Mouse (Mus musculus) liver, adult 2 months (tissue): ENCODE data around the gene Hecw2. TPM values are rescaled to one million over a fixed set of nuclear protein-coding genes. Genes with fewer than 3 reads are reported as not detected.

Experiments used
- DNase-seq: peaks from one replicate; pipeline ENCODE4 v3.0.0-alpha.2; 2011; ENCODE audit warnings: low read depth, low spot score; ENCODE audit errors: extremely low read depth
- H3K27ac ChIP-seq: fragments of 200-500 bp; replicated peaks from 2 replicates; pipeline ENCODE4 v1.5.1; 2012; ENCODE audit warnings: low read depth, mild to moderate bottlenecking, control low read depth, inconsistent platforms, low read length; ENCODE audit not compliant: insufficient read depth
- H3K27me3 ChIP-seq: fragments of 200-500 bp; 2 replicates; pipeline ENCODE4 v1.6.1; 2012; ENCODE audit warnings: mild to moderate bottlenecking, moderate library complexity, low read length, inconsistent platforms; ENCODE audit not compliant: control insufficient read depth, insufficient read depth
- H3K36me3 ChIP-seq: fragments of 200-500 bp; 2 replicates; pipeline ENCODE4 v1.6.1; 2012; ENCODE audit warnings: low read length, inconsistent platforms; ENCODE audit not compliant: control insufficient read depth, insufficient read depth
- H3K4me1 ChIP-seq: fragments of 200-500 bp; 2 replicates; pipeline ENCODE4 v1.6.1; 2011; ENCODE audit warnings: low read length; ENCODE audit not compliant: control insufficient read depth, insufficient read depth
- H3K4me3 ChIP-seq: fragments of 200-500 bp; 2 replicates; pipeline ENCODE4 v1.5.1; 2011; ENCODE audit warnings: low read depth, mild to moderate bottlenecking, control low read depth, low read length, moderate library complexity; ENCODE audit not compliant: insufficient read depth
- H3K79me2 ChIP-seq: fragments of 200-500 bp; 2 replicates; pipeline ENCODE4 v1.6.1; 2012; ENCODE audit warnings: inconsistent platforms, mild to moderate bottlenecking, low read length, moderate library complexity; ENCODE audit not compliant: control insufficient read depth, insufficient read depth
- H3K9ac ChIP-seq: fragments of 200-500 bp; 2 replicates; pipeline ENCODE4 v1.6.1; 2012; ENCODE audit warnings: low read depth, mild to moderate bottlenecking, control low read depth, inconsistent platforms, low read length
- CTCF ChIP-seq: fragments of 200-500 bp; IDR thresholded peaks from 2 replicates; pipeline ENCODE4 v1.5.1; 2011; ENCODE audit warnings: low read depth, low read length, control low read depth
- POLR2A ChIP-seq: fragments of 200-500 bp; IDR thresholded peaks from 2 replicates; pipeline ENCODE4 v1.6.1; 2011; ENCODE audit warnings: low read length, control low read depth; ENCODE audit not compliant: insufficient read depth; ENCODE audit errors: extremely low read depth
- WGBS: fragments of 180-500 bp; shearing (Covaris S2); methylation state at CpG from one replicate; pipeline ENCODE4 v1.1.7; 2018; 5-methylcytosine and 5-hydroxymethylcytosine counted together
- polyA plus RNA-seq: library from polyadenylated mRNA; depleted of rRNA; stranded (reverse); fragments of >200 nt; gene quantifications from 2 replicates; pipeline ENCODE4 v1.2.3, GENCODE M21; 2012
- total RNA-seq: library from RNA; depleted of rRNA; stranded (reverse); fragments of >200 nt; gene quantifications from 2 replicates; pipeline ENCODE4 v1.2.3, GENCODE M21; 2014

The Hecw2 gene
- total and polyA plus RNA-seq, 2 experiments = 0.38 to 2.9 TPM

GRCm38 (mm10) chr1:53976100-53976499 is 218.9 kb downstream of the Hecw2 start:
- no peak overlapping the region for H3K4me3 ChIP-seq
- WGBS = 82% methylated on average over 8 of the region's 8 CpGs

GRCm38 (mm10) chr1:53974941-53975340 is 220.0 kb downstream of the Hecw2 start:
- peak; percentile 7 for DNase-seq
- Histone ChIP-seq H3K27ac (peak overlapping the region; percentile 44; the same call in 1 of the 2 replicates), H3K9ac (no peak overlapping the region), H3K36me3 (no peaks in the 10 kb centered on the region), H3K79me2 (no peaks in the 10 kb centered on the region; the same call in 1 of the 2 replicates), H3K4me1 (no peaks in the 10 kb centered on the region; the same call in 1 of the 2 replicates), H3K4me3 (no peak overlapping the region), H3K27me3 (no peaks in the 10 kb centered on the region)
- TF ChIP-seq POLR2A (no peak), CTCF (no peak)
- 59% methylated on average over 5 of the region's 5 CpGs for WGBS

More at GRCm38 (mm10) chr1:53976100-53976499, 218.9 kb downstream of the Hecw2 start:
- Histone ChIP-seq H3K36me3 (no peaks in the 10 kb centered on the region), H3K79me2 (no peaks in the 10 kb centered on the region; the same call in 1 of the 2 replicates), H3K4me1 (no peaks in the 10 kb centered on the region; the same call in 1 of the 2 replicates), H3K9ac (no peak overlapping the region), H3K27me3 (no peaks in the 10 kb centered on the region), H3K27ac (no peak overlapping the region)
- no peak for DNase-seq
- TF ChIP-seq CTCF = no peak
- no peak for TF ChIP-seq POLR2A

- TF ChIP-seq POLR2A (no peak), CTCF (no peak)
- WGBS = 76% methylated on average over 5 of the region's 5 CpGs
- H3K4me3 ChIP-seq = no peak overlapping the region
Observed at GRCm38 (mm10) chr1:53970326-53970977, 224.5 kb downstream of the Hecw2 start.

GRCm38 (mm10) chr1:53952395-53952794 is 242.6 kb downstream of the Hecw2 start:
- no peak for DNase-seq
- WGBS = 69% methylated on average over 5 of the region's 5 CpGs
- TF ChIP-seq POLR2A = no peak
- TF ChIP-seq CTCF = no peak
- no peaks in the 10 kb centered on the region; the same call in 1 of the 2 replicates for H3K4me1 ChIP-seq
- H3K79me2 ChIP-seq = no peaks in the 10 kb centered on the region
- no peak overlapping the region for H3K27ac ChIP-seq
- H3K9ac ChIP-seq = no peak overlapping the region
- H3K4me3 ChIP-seq = no peak overlapping the region
- H3K36me3 ChIP-seq = no peaks in the 10 kb centered on the region; the same call in 1 of the 2 replicates
- no peaks in the 10 kb centered on the region for H3K27me3 ChIP-seq

More at GRCm38 (mm10) chr1:53970326-53970977, 224.5 kb downstream of the Hecw2 start:
- no peaks in the 10 kb centered on the region; the same call in 1 of the 2 replicates for H3K4me1 ChIP-seq
- no peak for DNase-seq
- H3K79me2 ChIP-seq = no peaks in the 10 kb centered on the region; the same call in 1 of the 2 replicates
- no peak overlapping the region for H3K9ac ChIP-seq
- no peaks in the 10 kb centered on the region for H3K36me3 ChIP-seq
- no peak overlapping the region for H3K27ac ChIP-seq
- H3K27me3 ChIP-seq = no peaks in the 10 kb centered on the region

GRCm38 (mm10) chr1:53945815-53946214 is 249.2 kb downstream of the Hecw2 start:
- DNase-seq = no peak
- H3K27me3 ChIP-seq = no peaks in the 10 kb centered on the region
- no peaks in the 10 kb centered on the region for H3K4me1 ChIP-seq
- H3K79me2 ChIP-seq = no peaks in the 10 kb centered on the region
- H3K9ac ChIP-seq = no peak overlapping the region
- 62% methylated on average over 2 of the region's 2 CpGs for WGBS
- no peaks in the 10 kb centered on the region; the same call in 1 of the 2 replicates for H3K36me3 ChIP-seq
- H3K4me3 ChIP-seq = no peak overlapping the region
- no peak for TF ChIP-seq POLR2A
- TF ChIP-seq CTCF = no peak
- no peak overlapping the region for H3K27ac ChIP-seq

- H3K4me1 ChIP-seq = no peaks in the 10 kb centered on the region; the same call in 1 of the 2 replicates
- H3K27me3 ChIP-seq = no peaks in the 10 kb centered on the region
- DNase-seq = no peak
- WGBS = 79% methylated on average over 8 of the region's 8 CpGs
- H3K9ac ChIP-seq = no peak overlapping the region
- H3K36me3 ChIP-seq = no peaks in the 10 kb centered on the region
- no peak overlapping the region for H3K4me3 ChIP-seq
- TF ChIP-seq POLR2A (no peak), CTCF (no peak)
- H3K79me2 ChIP-seq = no peaks in the 10 kb centered on the region
- no peak overlapping the region for H3K27ac ChIP-seq
Observed at GRCm38 (mm10) chr1:53942468-53942867, 252.5 kb downstream of the Hecw2 start.
